Mouse (Mus musculus) cortical plate, adult 2 months (tissue): Measurements from ENCODE around the gene March6.

Experiments
- CTCF ChIP-seq: fragments of 200-500 bp; IDR thresholded peaks from 2 replicates; pipeline ENCODE4 v1.5.1; 2011; ENCODE audit warnings: mild to moderate bottlenecking, control low read depth, low read length; ENCODE audit not compliant: insufficient read depth; ENCODE audit errors: extremely low read depth
- POLR2A ChIP-seq: fragments of 200-500 bp; IDR thresholded peaks from 2 replicates; pipeline ENCODE4 v1.6.1; 2011; ENCODE audit warnings: mild to moderate bottlenecking, low read length, control low read depth; ENCODE audit not compliant: insufficient read depth; ENCODE audit errors: extremely low read depth

GRCm38 (mm10) chr15:31472645-31473574, 57.9 kb downstream of the March6 start:
- TF ChIP-seq CTCF, result no peak
- TF ChIP-seq POLR2A, result no peak
